Mouse (Mus musculus): ENCODE data around the gene Armh1.

DNA sequence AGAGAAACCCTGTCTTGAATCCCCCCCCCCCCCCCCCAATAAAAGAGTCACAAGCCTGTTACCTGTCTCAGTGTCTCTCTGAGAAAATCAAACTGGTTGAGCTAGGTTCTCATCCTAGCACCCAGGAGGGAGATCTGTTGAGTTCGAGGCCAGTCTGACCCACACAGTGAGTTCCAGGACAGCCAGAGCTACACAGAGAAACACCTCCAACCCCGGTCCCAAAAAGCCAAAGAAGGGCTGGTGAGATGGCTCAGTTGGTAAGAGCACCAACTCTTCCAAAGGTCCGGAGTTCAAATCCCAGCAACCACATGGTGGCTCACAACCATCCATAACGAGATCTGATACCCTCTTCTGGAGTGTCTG lies 49.0 kb downstream of the Armh1 start:
- TF ChIP-seq CTCF (IDR thresholded peaks at IDR 0.05) (no peak), POLR2A (IDR thresholded peaks at IDR 0.05; ENCODE audit: insufficient read depth, low read depth, low read length) (no peak), EP300 (IDR thresholded peaks at IDR 0.05; ENCODE audit: insufficient read depth, low read depth, low read length) (no peak)
